Mouse (Mus musculus) cerebellum, adult 11 months (tissue): ENCODE measurements around the gene Tmem167.
"Not testable (repeated sequence)": the region's sequence is repeated elsewhere in the genome, so short reads cannot be mapped to it uniquely, and the experiment has no call there.

Experiments used
- DNase-seq: peaks from one replicate; pipeline ENCODE4 v3.0.0; 2022

The Tmem167 gene

GRCm38 (mm10) chr13:90088962-90089824 lies at the start of gene Tmem167, which contains the start of gene Xrcc4:
Tmem167 (plus strand) TSS chr13:90089123.
Xrcc4 (minus strand) TSS chr13:90089608.
- DNase-seq: peak; percentile 96

- DNase-seq: no peak
Measured at GRCm38 (mm10) chr13:90039613-90040012, 49.3 kb upstream of the Tmem167 start.

- no peak for DNase-seq
Measured at GRCm38 (mm10) chr13:90051735-90052134, 37.2 kb upstream of the Tmem167 start.

GRCm38 (mm10) chr13:90052408-90052807 lies 36.5 kb upstream of the Tmem167 start:
- no peak for DNase-seq

- no peak for DNase-seq
Measured at GRCm38 (mm10) chr13:90061877-90062276, 27.0 kb upstream of the Tmem167 start.

GRCm38 (mm10) chr13:90089825-90090183 lies 881 bp downstream of the Tmem167 start:
- DNase-seq: no peak

- no peak for DNase-seq
Measured at GRCm38 (mm10) chr13:90101514-90101913, 12.6 kb downstream of the Tmem167 start.

- DNase-seq: no peak
Measured at GRCm38 (mm10) chr13:90106139-90106538, 17.2 kb downstream of the Tmem167 start.

GRCm38 (mm10) chr13:90108746-90109145 lies 19.8 kb downstream of the Tmem167 start:
- not testable (repeated sequence) for DNase-seq

GRCm38 (mm10) chr13:90111681-90112080 lies 22.8 kb downstream of the Tmem167 start:
- DNase-seq: no peak

GRCm38 (mm10) chr13:90136156-90136910 lies 47.4 kb downstream of the Tmem167 start:
- DNase-seq: peak; percentile 2

GRCm38 (mm10) chr13:90141681-90142080 lies 52.8 kb downstream of the Tmem167 start:
- DNase-seq: no peak

GRCm38 (mm10) chr13:90143245-90143644 lies 54.3 kb downstream of the Tmem167 start:
- DNase-seq: no peak

GRCm38 (mm10) chr13:90151881-90152280 lies 63.0 kb downstream of the Tmem167 start:
- no peak for DNase-seq

GRCm38 (mm10) chr13:90152536-90153273 lies 63.8 kb downstream of the Tmem167 start:
- no peak for DNase-seq

GRCm38 (mm10) chr13:90164147-90164546 lies 75.2 kb downstream of the Tmem167 start:
- no peak for DNase-seq

- DNase-seq: no peak
Measured at GRCm38 (mm10) chr13:90167044-90167443, 78.1 kb downstream of the Tmem167 start.

GRCm38 (mm10) chr13:90170100-90170781 lies 81.3 kb downstream of the Tmem167 start:
- no peak for DNase-seq

GRCm38 (mm10) chr13:90170782-90171179 lies 81.9 kb downstream of the Tmem167 start:
- DNase-seq: no peak

GRCm38 (mm10) chr13:90171390-90171789 lies 82.5 kb downstream of the Tmem167 start:
- no peak for DNase-seq

- DNase-seq: no peak
Measured at GRCm38 (mm10) chr13:90175662-90176061, 86.7 kb downstream of the Tmem167 start.

GRCm38 (mm10) chr13:90182262-90182661 lies 93.3 kb downstream of the Tmem167 start:
- no peak for DNase-seq

GRCm38 (mm10) chr13:90183536-90183935 lies 94.6 kb downstream of the Tmem167 start:
- DNase-seq: no peak
